Mouse (Mus musculus): ENCODE measurements at regions not wholly inside any gene's neighbourhood (a gene's known extent, or its start where the extent isn't known, plus 50 kb on each side); places are given as distances from the start of the nearest gene placed in this dataset.

DNA sequence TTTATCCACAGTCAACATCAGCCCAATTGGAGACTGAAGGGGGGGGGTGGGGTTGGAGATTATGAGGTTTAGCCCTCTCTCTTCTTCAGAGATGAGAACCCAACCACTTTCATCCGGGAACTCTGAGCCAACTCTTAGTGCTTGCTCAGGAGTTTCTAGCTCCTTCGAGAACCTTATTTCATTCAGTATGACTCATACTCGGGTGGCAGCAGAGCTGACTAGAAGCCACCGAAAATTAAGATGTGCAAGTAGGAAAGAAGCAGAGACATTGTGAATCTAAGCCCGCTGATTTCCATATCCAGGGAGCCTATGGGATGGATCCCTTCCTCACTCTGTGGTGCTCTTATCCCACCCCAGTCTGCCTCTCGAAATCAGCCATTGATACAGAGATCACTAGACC is 262.0 kb upstream of the Pabpc6 start:
- Histone ChIP-seq H3K4me1 (replicated peaks; ENCODE audit: insufficient read depth, low read length) (no peaks in the 10 kb centered on the region), H3K9me3 (replicated peaks; ENCODE audit: low read length) (no peaks in the 10 kb centered on the region), H3K9ac (ENCODE audit: low read depth, low read length) (no peak overlapping the region), H3K27ac (no peak overlapping the region), H3K4me3 (replicated peaks; ENCODE audit: low read depth, low read length) (no peak overlapping the region), H3K27me3 (ENCODE audit: insufficient read depth, low read length) (no peaks in the 10 kb centered on the region), H3K4me2 (ENCODE audit: low read length) (no peak overlapping the region), H3K36me3 (ENCODE audit: insufficient read depth, low read length) (no peaks in the 10 kb centered on the region)
- WGBS, result 89% methylated on average over 6 of the region's 6 CpGs
- DNase-seq (ENCODE audit: low spot score), result no peak
- no peak for TF ChIP-seq CTCF (IDR thresholded peaks at IDR 0.05; ENCODE audit: low read depth)
- ATAC-seq (replicated peaks; ENCODE audit: low FRiP score, low read depth), result no peak

GRCm38 (mm10) chr17:9929448-9930088 is 260.1 kb upstream of the Pabpc6 start:
- WGBS, result 69% methylated on average over 8 of the region's 8 CpGs
- no peak for TF ChIP-seq CTCF (IDR thresholded peaks at IDR 0.05; ENCODE audit: low read depth)
- no peaks in the 10 kb centered on the region for H3K9me3 ChIP-seq (replicated peaks; ENCODE audit: low read length)
- DNase-seq (ENCODE audit: low spot score), result no peak
- no peak overlapping the region for H3K9ac ChIP-seq (ENCODE audit: low read depth, low read length)
- H3K4me2 ChIP-seq (ENCODE audit: low read length), result no peak overlapping the region
- H3K27ac ChIP-seq, result no peak overlapping the region
- no peak overlapping the region for H3K4me3 ChIP-seq (replicated peaks; ENCODE audit: low read depth, low read length)
- H3K27me3 ChIP-seq (ENCODE audit: insufficient read depth, low read length), result no peaks in the 10 kb centered on the region
- no peaks in the 10 kb centered on the region for H3K36me3 ChIP-seq (ENCODE audit: insufficient read depth, low read length)
- ATAC-seq (replicated peaks; ENCODE audit: low FRiP score, low read depth), result no peak
- H3K4me1 ChIP-seq (replicated peaks; ENCODE audit: insufficient read depth, low read length), result no peaks in the 10 kb centered on the region

DNA sequence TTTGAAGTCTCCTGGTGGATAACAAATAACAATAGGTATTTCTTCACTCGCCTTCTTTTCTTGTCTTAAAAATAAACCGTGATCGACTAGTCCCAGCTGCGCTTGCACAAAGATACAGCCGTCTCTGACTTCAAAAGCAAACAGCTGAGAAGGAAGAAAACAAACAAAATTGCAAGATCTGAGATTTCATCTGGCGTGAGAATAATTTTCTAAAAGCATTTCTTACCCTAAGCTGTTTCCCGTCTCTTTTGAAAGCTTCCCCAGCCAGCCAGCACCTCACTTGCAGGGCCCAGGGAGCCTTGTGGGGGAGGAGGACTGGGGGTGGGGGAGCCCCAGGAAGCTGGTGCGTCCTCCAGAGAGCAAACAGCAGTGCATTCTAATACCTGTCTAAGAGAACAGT is 258.2 kb upstream of the Pabpc6 start:
- no peak overlapping the region for H3K4me2 ChIP-seq (ENCODE audit: low read length)
- WGBS, result 41% methylated on average over 8 of the region's 8 CpGs
- DNase-seq (ENCODE audit: low spot score), result no peak
- no peak overlapping the region for H3K9ac ChIP-seq (ENCODE audit: low read depth, low read length)
- H3K4me3 ChIP-seq (replicated peaks; ENCODE audit: low read depth, low read length), result no peak overlapping the region
- H3K27ac ChIP-seq, result no peak overlapping the region
- no peaks in the 10 kb centered on the region for H3K36me3 ChIP-seq (ENCODE audit: insufficient read depth, low read length)
- ATAC-seq (replicated peaks; ENCODE audit: low FRiP score, low read depth), result no peak
- no peaks in the 10 kb centered on the region for H3K27me3 ChIP-seq (ENCODE audit: insufficient read depth, low read length)
- H3K4me1 ChIP-seq (replicated peaks; ENCODE audit: insufficient read depth, low read length), result no peaks in the 10 kb centered on the region
- no peaks in the 10 kb centered on the region for H3K9me3 ChIP-seq (replicated peaks; ENCODE audit: low read length)
- TF ChIP-seq CTCF (IDR thresholded peaks at IDR 0.05; ENCODE audit: low read depth), result no peak

- no peak for ATAC-seq (replicated peaks; ENCODE audit: low FRiP score, low read depth)
- no peaks in the 10 kb centered on the region for H3K4me1 ChIP-seq (replicated peaks; ENCODE audit: insufficient read depth, low read length)
- H3K4me2 ChIP-seq (ENCODE audit: low read length), result no peak overlapping the region
- no peak for DNase-seq (ENCODE audit: low spot score)
- no peaks in the 10 kb centered on the region for H3K9me3 ChIP-seq (replicated peaks; ENCODE audit: low read length)
- no peak overlapping the region for H3K9ac ChIP-seq (ENCODE audit: low read depth, low read length)
- TF ChIP-seq CTCF (IDR thresholded peaks at IDR 0.05; ENCODE audit: low read depth), result no peak
- no peaks in the 10 kb centered on the region for H3K27me3 ChIP-seq (ENCODE audit: insufficient read depth, low read length)
- no peak overlapping the region for H3K27ac ChIP-seq
- no peak overlapping the region for H3K4me3 ChIP-seq (replicated peaks; ENCODE audit: low read depth, low read length)
- H3K36me3 ChIP-seq (ENCODE audit: insufficient read depth, low read length), result no peaks in the 10 kb centered on the region
- WGBS, result 54% methylated on average over 4 of the region's 4 CpGs
These were observed 256.8 kb upstream of the Pabpc6 start for GRCm38 (mm10) chr17:9926308-9926707.

DNA sequence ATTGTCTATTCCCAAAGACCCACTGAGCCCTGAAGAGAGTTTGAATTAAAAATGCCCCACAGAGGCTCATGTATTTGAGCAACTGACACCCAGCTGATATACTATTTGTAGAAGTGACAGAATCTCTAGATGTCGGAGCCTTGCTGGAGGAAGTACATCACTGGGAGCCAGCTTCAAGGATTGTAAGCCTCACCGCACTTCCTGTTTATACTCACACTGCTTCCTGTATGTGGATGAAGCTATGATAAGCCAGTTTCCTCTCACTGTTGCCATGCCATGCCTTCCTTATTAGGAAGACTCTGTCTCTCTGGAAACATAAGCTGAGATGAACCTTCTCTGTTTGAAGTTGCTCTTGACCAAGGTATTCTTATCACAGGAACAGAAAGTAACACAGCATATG is 251.8 kb upstream of the Pabpc6 start:
- ATAC-seq (replicated peaks; ENCODE audit: low FRiP score, low read depth) (no peak), DNase-seq (ENCODE audit: low spot score) (no peak)
- H3K4me3 ChIP-seq (replicated peaks; ENCODE audit: low read depth, low read length), result no peak overlapping the region
- WGBS, result 79% methylated on average over 2 of the region's 2 CpGs
- H3K36me3 ChIP-seq (ENCODE audit: insufficient read depth, low read length), result no peaks in the 10 kb centered on the region
- no peaks in the 10 kb centered on the region for H3K4me1 ChIP-seq (replicated peaks; ENCODE audit: insufficient read depth, low read length)
- H3K9ac ChIP-seq (ENCODE audit: low read depth, low read length), result no peak overlapping the region
- no peak overlapping the region for H3K27ac ChIP-seq
- TF ChIP-seq CTCF (IDR thresholded peaks at IDR 0.05; ENCODE audit: low read depth), result no peak
- H3K9me3 ChIP-seq (replicated peaks; ENCODE audit: low read length), result no peaks in the 10 kb centered on the region
- no peaks in the 10 kb centered on the region for H3K27me3 ChIP-seq (ENCODE audit: insufficient read depth, low read length)
- no peak overlapping the region for H3K4me2 ChIP-seq (ENCODE audit: low read length)

GRCm38 (mm10) chr17:9917031-9917430 is 247.5 kb upstream of the Pabpc6 start:
- H3K27me3 ChIP-seq (ENCODE audit: insufficient read depth, low read length), result no peaks in the 10 kb centered on the region
- H3K36me3 ChIP-seq (ENCODE audit: insufficient read depth, low read length), result no peaks in the 10 kb centered on the region
- no peak overlapping the region for H3K27ac ChIP-seq
- no peaks in the 10 kb centered on the region for H3K4me1 ChIP-seq (replicated peaks; ENCODE audit: insufficient read depth, low read length)
- H3K4me3 ChIP-seq (replicated peaks; ENCODE audit: low read depth, low read length), result no peak overlapping the region
- H3K9me3 ChIP-seq (replicated peaks; ENCODE audit: low read length), result no peaks in the 10 kb centered on the region
- no peak for TF ChIP-seq CTCF (IDR thresholded peaks at IDR 0.05; ENCODE audit: low read depth)
- ATAC-seq (replicated peaks; ENCODE audit: low FRiP score, low read depth) (no peak), DNase-seq (ENCODE audit: low spot score) (no peak)
- H3K4me2 ChIP-seq (ENCODE audit: low read length), result no peak overlapping the region
- no peak overlapping the region for H3K9ac ChIP-seq (ENCODE audit: low read depth, low read length)
- 36% methylated on average over 2 of the region's 2 CpGs for WGBS

DNA sequence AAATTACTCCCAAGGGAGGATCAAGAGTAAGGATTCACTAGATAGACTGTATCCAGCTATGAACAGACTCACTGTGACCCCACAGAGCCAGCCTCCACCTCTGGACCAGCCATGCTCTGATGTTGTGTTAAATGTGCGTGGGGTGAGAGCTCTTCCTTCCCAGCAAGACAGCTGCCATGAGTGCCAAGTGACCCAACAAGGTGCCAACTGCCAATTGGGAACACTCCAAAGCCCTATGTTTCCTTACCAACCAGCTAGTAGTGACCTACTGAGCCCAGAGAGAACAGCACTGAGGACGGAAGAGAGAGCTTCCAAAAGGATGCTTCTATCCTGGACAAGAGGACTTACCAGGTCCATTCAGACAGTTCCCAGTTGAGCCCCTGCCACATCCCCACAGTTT is 241.3 kb upstream of the Pabpc6 start:
- DNase-seq (ENCODE audit: low spot score), result no peak
- Histone ChIP-seq H3K4me2 (ENCODE audit: low read length) (no peak overlapping the region), H3K27ac (no peak overlapping the region), H3K4me1 (replicated peaks; ENCODE audit: insufficient read depth, low read length) (peaks cover under 1% of the 10 kb centered on the region; the same call in 1 of the 2 replicates), H3K27me3 (ENCODE audit: insufficient read depth, low read length) (no peaks in the 10 kb centered on the region), H3K4me3 (replicated peaks; ENCODE audit: low read depth, low read length) (no peak overlapping the region), H3K9ac (ENCODE audit: low read depth, low read length) (no peak overlapping the region), H3K36me3 (ENCODE audit: insufficient read depth, low read length) (no peaks in the 10 kb centered on the region), H3K9me3 (replicated peaks; ENCODE audit: low read length) (no peaks in the 10 kb centered on the region)
- no peak for TF ChIP-seq CTCF (IDR thresholded peaks at IDR 0.05; ENCODE audit: low read depth)
- WGBS, result 89% methylated on average over 2 of the region's 2 CpGs
- no peak for ATAC-seq (replicated peaks; ENCODE audit: low FRiP score, low read depth)

Data from kidney, postnatal 0 days (tissue).